Mouse (Mus musculus): ENCODE data around the gene Mrvi1. TPM values are rescaled to one million over a fixed set of nuclear protein-coding genes. Genes with fewer than 3 reads are reported as not detected.

Gene Mrvi1
- polyA plus RNA-seq, 1 experiment from 2014 or later = 1.4 TPM

DNA sequence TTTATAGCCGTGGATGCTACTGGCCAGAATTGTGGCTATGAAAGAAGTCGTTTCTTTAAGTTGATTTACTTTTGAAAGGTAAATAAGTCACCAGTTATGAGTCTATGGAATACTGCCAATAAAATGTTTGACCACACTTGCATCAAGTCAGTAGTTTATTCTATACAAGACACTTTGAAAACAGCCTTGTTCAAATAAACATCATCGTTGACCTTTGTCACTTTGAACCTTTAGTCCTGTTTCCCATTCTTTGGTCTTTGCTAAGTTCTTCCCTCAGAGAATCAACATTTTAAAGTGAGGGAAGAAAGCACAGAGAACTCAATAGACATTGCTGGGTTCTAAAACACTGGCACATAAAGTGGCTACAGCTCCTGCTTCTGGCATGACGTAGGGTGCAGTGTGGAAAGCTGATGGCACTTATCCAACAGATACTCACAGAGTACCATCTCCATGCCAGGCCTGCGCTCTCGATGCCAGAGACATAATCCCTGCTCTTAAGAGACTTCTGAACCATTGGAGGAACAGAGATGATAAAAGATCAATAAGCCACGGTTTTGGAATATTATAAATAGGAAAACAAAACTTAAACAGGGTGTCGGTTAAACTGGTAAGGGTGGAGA lies 127.2 kb downstream of the Mrvi1 start:
- DNase-seq (ENCODE audit: low spot score) (no peak), ATAC-seq (ENCODE audit: insufficient number of reproducible peaks, low FRiP score, low TSS enrichment, low read depth) (no peak)
- Histone ChIP-seq H3K9me3 (ENCODE audit: control insufficient read depth, low read length) (no peaks in the 10 kb centered on the region), H3K4me3 (ENCODE audit: low read depth, low read length) (no peak overlapping the region), H3K9ac (ENCODE audit: low read length) (no peak overlapping the region), H3K27ac (replicated peaks; ENCODE audit: low read depth, low read length) (no peak overlapping the region), H3K4me1 (ENCODE audit: control insufficient read depth, insufficient read depth, low read length) (no peaks in the 10 kb centered on the region), H3K4me2 (ENCODE audit: low read depth, severe bottlenecking) (no peak overlapping the region), H3K27me3 (ENCODE audit: control insufficient read depth, insufficient read depth, low read length) (no peaks in the 10 kb centered on the region), H3K36me3 (ENCODE audit: control insufficient read depth, insufficient read depth, low read length) (no peaks in the 10 kb centered on the region)
- WGBS = 87% methylated on average over 8 of the region's 8 CpGs

DNA sequence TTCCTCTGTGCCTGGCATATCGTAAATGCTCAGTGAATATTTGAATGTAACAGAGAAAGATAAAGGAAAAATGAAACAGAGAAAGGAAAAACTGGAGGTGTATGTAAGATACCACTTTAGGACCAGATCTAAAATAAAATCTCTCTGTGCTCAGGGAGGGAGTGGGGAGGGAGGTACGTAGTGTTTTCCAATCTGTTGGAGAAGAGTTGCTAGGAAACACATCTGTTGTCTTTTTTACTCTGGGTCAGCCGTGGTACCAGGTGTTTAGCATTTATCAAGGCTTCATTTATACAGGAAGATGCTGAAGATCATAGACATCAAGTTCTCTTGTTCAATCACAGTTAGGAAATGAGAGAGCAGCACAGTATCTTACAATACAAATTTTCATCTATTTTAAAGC lies 127.7 kb downstream of the Mrvi1 start:
- H3K4me1 ChIP-seq (ENCODE audit: control insufficient read depth, insufficient read depth, low read length) = no peaks in the 10 kb centered on the region
- H3K27ac ChIP-seq (replicated peaks; ENCODE audit: low read depth, low read length) = no peak overlapping the region
- WGBS = 60% methylated on average over 3 of the region's 3 CpGs
- H3K36me3 ChIP-seq (ENCODE audit: control insufficient read depth, insufficient read depth, low read length) = no peaks in the 10 kb centered on the region
- DNase-seq (ENCODE audit: low spot score) (no peak), ATAC-seq (ENCODE audit: insufficient number of reproducible peaks, low FRiP score, low TSS enrichment, low read depth) (no peak)
- H3K4me2 ChIP-seq (ENCODE audit: low read depth, severe bottlenecking) = no peak overlapping the region
- H3K4me3 ChIP-seq (ENCODE audit: low read depth, low read length) = no peak overlapping the region
- H3K27me3 ChIP-seq (ENCODE audit: control insufficient read depth, insufficient read depth, low read length) = no peaks in the 10 kb centered on the region
- no peaks in the 10 kb centered on the region for H3K9me3 ChIP-seq (ENCODE audit: control insufficient read depth, low read length)
- no peak overlapping the region for H3K9ac ChIP-seq (ENCODE audit: low read length)

DNA sequence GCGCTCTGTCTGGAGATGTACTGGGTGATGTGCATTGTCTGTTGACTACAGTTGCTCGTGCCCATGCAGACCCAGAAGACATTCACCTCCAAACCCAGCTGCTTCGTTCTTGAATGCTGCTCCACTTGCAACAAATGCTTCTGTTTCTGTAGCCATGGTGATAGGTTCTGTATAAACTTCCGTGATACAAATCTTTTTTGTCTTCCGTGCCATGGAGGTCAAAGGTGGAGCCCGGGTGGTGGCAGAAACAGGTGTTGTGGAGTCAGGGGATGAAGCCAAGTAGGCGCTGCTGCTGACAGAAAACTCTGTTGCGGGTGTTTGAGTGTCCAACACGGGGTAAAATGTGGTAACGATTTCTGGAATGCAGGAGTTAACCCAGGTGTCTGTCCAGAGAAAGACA lies 128.7 kb downstream of the Mrvi1 start:
- Histone ChIP-seq H3K9me3 (ENCODE audit: control insufficient read depth, low read length) (no peaks in the 10 kb centered on the region), H3K9ac (ENCODE audit: low read length) (no peak overlapping the region), H3K27ac (replicated peaks; ENCODE audit: low read depth, low read length) (no peak overlapping the region), H3K27me3 (ENCODE audit: control insufficient read depth, insufficient read depth, low read length) (no peaks in the 10 kb centered on the region), H3K36me3 (ENCODE audit: control insufficient read depth, insufficient read depth, low read length) (no peaks in the 10 kb centered on the region), H3K4me2 (ENCODE audit: low read depth, severe bottlenecking) (no peak overlapping the region), H3K4me3 (ENCODE audit: low read depth, low read length) (no peak overlapping the region), H3K4me1 (ENCODE audit: control insufficient read depth, insufficient read depth, low read length) (no peaks in the 10 kb centered on the region)
- WGBS = 76% methylated on average over 10 of the region's 10 CpGs
- no peak for ATAC-seq (ENCODE audit: insufficient number of reproducible peaks, low FRiP score, low TSS enrichment, low read depth)
- no peak for DNase-seq (ENCODE audit: low spot score)

DNA sequence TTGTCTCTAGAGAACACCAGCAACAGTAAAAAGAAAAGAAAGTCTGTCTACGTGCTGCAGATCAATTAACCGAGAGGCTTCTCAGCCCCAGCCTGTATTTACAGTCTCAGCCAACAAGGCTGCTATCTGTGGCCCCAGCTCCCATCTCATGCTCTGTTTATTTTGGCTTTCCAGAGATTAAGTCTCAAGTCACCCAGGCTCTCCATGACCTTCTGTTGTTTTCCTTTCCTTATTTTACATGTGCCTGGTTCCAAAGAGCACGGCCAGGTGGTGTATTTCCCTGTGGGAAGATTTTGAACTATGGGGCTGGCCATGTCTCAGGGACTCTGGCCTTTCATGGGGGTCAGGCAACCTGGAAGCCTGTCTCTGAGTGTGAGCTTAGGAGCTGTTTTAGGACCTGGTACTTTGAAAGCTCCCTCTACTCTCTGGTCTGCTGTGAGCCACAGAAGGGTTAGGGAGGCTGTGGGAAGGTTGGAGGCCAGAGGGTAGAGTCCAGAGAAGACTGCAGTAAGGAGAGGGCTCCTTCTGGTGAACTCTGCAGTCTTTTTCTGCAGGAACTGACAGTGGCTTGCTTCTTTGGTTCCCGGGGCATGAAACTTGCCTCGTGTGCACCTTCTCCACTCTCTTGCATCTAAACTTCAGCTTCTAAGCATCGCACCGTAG lies 130.6 kb downstream of the Mrvi1 start:
- no peak for DNase-seq (ENCODE audit: low spot score)
- Histone ChIP-seq H3K36me3 (ENCODE audit: control insufficient read depth, insufficient read depth, low read length) (no peaks in the 10 kb centered on the region), H3K4me1 (ENCODE audit: control insufficient read depth, insufficient read depth, low read length) (no peaks in the 10 kb centered on the region), H3K9me3 (ENCODE audit: control insufficient read depth, low read length) (no peaks in the 10 kb centered on the region), H3K27ac (replicated peaks; ENCODE audit: low read depth, low read length) (no peak overlapping the region), H3K9ac (ENCODE audit: low read length) (no peak overlapping the region; the same call in 1 of the 2 replicates), H3K4me3 (ENCODE audit: low read depth, low read length) (no peak overlapping the region), H3K4me2 (ENCODE audit: low read depth, severe bottlenecking) (no peak overlapping the region), H3K27me3 (ENCODE audit: control insufficient read depth, insufficient read depth, low read length) (no peaks in the 10 kb centered on the region)
- no peak for ATAC-seq (ENCODE audit: insufficient number of reproducible peaks, low FRiP score, low TSS enrichment, low read depth)
- 79% methylated on average over 7 of the region's 7 CpGs for WGBS

DNA sequence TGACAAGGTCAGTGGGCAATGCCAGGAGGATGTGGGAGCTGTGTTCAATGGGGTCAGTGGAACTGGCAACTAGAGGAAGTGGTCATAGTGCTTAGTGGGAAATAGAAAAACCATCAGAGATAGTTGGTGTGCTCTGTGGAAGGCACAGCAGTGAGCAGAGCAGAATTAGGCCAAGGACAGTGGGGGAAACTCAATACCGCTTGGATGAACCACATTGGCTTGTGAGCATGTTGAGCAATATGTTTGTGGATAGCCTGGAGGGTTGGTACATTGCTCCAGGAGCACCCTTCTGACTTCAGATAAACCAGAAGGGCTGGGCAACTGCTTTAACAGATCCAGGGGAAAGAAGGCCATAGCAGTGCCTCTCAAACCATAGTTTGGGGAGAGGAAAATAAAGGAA lies 133.9 kb downstream of the Mrvi1 start:
- H3K27ac ChIP-seq (replicated peaks; ENCODE audit: low read depth, low read length) = no peak overlapping the region
- DNase-seq (ENCODE audit: low spot score) (no peak), ATAC-seq (ENCODE audit: insufficient number of reproducible peaks, low FRiP score, low TSS enrichment, low read depth) (no peak)
- H3K4me1 ChIP-seq (ENCODE audit: control insufficient read depth, insufficient read depth, low read length) = 0 out of 2 replicates have a peak, but pooled peaks cover 1% of the 10 kb centered on the region
- no peak overlapping the region for H3K4me2 ChIP-seq (ENCODE audit: low read depth, severe bottlenecking)
- no peak overlapping the region for H3K9ac ChIP-seq (ENCODE audit: low read length)
- 90% methylated on average over 1 of the region's 1 CpGs for WGBS
- H3K27me3 ChIP-seq (ENCODE audit: control insufficient read depth, insufficient read depth, low read length) = no peaks in the 10 kb centered on the region
- no peak overlapping the region for H3K4me3 ChIP-seq (ENCODE audit: low read depth, low read length)
- no peaks in the 10 kb centered on the region for H3K9me3 ChIP-seq (ENCODE audit: control insufficient read depth, low read length)
- no peaks in the 10 kb centered on the region for H3K36me3 ChIP-seq (ENCODE audit: control insufficient read depth, insufficient read depth, low read length)

DNA sequence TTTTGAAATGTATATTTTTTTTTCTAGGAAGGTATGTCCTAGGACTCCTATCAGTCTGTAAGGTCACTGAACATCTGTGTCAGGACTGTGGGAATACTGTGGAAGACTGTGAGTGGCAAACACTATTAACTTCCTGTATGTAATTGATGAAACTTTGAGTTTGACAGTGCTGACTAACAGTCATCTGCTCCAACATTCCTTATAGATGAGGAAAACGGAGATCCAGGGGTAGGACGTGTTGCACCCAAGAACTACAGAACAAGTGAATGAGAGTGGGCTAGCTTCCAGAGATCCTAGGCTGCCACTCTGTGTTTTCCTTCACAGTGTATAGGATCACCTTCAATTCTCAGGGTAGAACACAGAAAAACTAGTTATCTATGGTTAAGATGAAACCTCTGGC lies 134.9 kb downstream of the Mrvi1 start:
- Histone ChIP-seq H3K4me3 (ENCODE audit: low read depth, low read length) (no peak overlapping the region), H3K9ac (ENCODE audit: low read length) (no peak overlapping the region), H3K9me3 (ENCODE audit: control insufficient read depth, low read length) (no peaks in the 10 kb centered on the region), H3K4me2 (ENCODE audit: low read depth, severe bottlenecking) (no peak overlapping the region), H3K27ac (replicated peaks; ENCODE audit: low read depth, low read length) (no peak overlapping the region), H3K36me3 (ENCODE audit: control insufficient read depth, insufficient read depth, low read length) (no peaks in the 10 kb centered on the region), H3K27me3 (ENCODE audit: control insufficient read depth, insufficient read depth, low read length) (no peaks in the 10 kb centered on the region), H3K4me1 (ENCODE audit: control insufficient read depth, insufficient read depth, low read length) (0 out of 2 replicates have a peak, but pooled peaks cover 2% of the 10 kb centered on the region)
- DNase-seq (ENCODE audit: low spot score) (no peak), ATAC-seq (ENCODE audit: insufficient number of reproducible peaks, low FRiP score, low TSS enrichment, low read depth) (no peak)
- 84% methylated on average over 2 of the region's 2 CpGs for WGBS

DNA sequence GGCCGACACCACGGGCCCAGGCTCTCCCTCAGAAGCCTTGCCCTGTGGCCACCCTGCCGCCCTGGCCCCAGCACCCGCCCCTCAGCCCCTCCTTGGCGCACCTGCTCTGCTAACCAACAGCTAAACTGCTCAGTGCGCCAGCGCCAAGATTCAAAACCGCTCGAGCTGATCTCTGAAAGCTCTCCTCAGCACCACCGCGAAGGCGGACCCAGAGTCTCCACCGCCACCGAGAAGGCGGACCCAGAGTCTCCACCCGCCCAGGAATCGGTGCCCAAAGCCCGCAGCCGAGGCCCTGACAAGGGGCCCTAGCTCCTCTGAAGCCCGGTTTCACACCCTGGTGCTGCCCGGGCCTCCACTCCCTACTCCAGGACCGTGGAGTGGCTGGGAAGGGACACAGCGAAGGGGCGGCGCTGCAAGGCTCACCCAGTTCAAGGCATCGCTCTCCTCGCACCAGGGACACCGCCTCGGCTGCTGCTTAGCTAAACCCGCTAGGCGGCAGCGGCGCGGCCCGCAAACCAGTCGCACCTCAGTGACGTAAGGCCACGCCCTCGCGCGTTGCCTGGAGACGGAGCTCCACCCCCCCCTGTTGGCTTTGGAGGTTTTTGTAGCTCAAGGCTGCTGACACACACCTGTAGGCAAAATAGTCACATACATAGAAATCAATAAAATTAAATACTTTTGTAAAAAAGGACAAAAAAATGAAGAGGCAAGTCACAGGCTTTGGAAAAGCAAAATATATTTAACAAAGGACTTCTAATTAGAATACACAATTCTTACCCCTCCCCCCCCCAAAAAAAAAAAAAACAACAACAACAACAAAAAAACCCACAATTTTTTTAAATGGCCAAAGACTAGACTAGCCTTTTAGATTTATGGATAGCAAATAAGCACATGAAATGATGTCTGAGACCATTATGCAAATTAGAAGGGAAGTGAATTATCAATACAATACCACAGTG lies 138.1 kb downstream of the Mrvi1 start, which contains the start of gene Rnf141:
Gene Rnf141 (minus strand): TSS at position 542 of the 959 bp plus-strand sequence.
- H3K4me2 ChIP-seq (ENCODE audit: low read depth, severe bottlenecking) = peak within 1 kb of the TSS; percentile 83

DNA sequence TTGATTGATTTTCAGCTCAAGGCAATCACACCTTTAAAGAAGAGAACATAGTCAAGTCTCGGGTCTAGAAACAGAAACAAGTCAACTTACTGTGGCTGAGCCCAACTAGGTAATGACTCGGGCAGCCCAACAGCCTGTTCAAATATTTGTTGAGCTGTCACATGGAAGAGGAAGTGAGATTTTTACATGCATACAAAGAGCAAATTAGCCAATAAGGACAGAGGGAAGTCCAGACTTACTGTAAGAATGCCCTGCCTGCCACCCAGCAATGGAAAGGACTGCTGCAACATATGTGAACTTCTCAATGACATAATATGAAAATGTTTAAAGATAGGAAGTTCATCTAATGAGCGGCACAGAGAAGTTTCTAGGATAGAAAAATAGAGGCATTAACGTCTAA lies 141.9 kb downstream of the Mrvi1 start:
- ATAC-seq (ENCODE audit: insufficient number of reproducible peaks, low FRiP score, low TSS enrichment, low read depth) (no peak), DNase-seq (ENCODE audit: low spot score) (no peak)
- no peak overlapping the region for H3K4me2 ChIP-seq (ENCODE audit: low read depth, severe bottlenecking)
- H3K4me1 ChIP-seq (ENCODE audit: control insufficient read depth, insufficient read depth, low read length) = 0 out of 2 replicates have a peak, but pooled peaks cover 2% of the 10 kb centered on the region
- 78% methylated on average over 4 of the region's 4 CpGs for WGBS
- no peak overlapping the region for H3K27ac ChIP-seq (replicated peaks; ENCODE audit: low read depth, low read length)
- no peaks in the 10 kb centered on the region for H3K9me3 ChIP-seq (ENCODE audit: control insufficient read depth, low read length)
- no peaks in the 10 kb centered on the region for H3K36me3 ChIP-seq (ENCODE audit: control insufficient read depth, insufficient read depth, low read length)
- H3K27me3 ChIP-seq (ENCODE audit: control insufficient read depth, insufficient read depth, low read length) = no peaks in the 10 kb centered on the region
- no peak overlapping the region for H3K9ac ChIP-seq (ENCODE audit: low read length)
- no peak overlapping the region for H3K4me3 ChIP-seq (ENCODE audit: low read depth, low read length)

More for the DNA sequence above, 138.1 kb downstream of the Mrvi1 start, which contains the start of gene Rnf141:
- Histone ChIP-seq H3K27ac (replicated peaks; ENCODE audit: low read depth, low read length) (peak within 1 kb of the TSS; percentile 82), H3K9ac (ENCODE audit: low read length) (peak within 1 kb of the TSS; percentile 88), H3K4me1 (ENCODE audit: control insufficient read depth, insufficient read depth, low read length) (0 out of 2 replicates have a peak, but pooled peaks cover 2% of the 10 kb centered on the region), H3K36me3 (ENCODE audit: control insufficient read depth, insufficient read depth, low read length) (no peaks in the 10 kb centered on the region), H3K9me3 (ENCODE audit: control insufficient read depth, low read length) (no peaks in the 10 kb centered on the region), H3K27me3 (ENCODE audit: control insufficient read depth, insufficient read depth, low read length) (no peaks in the 10 kb centered on the region), H3K4me3 (ENCODE audit: low read depth, low read length) (peak within 1 kb of the TSS; percentile 79)
- under 1% methylated on average over 42 of the region's 42 CpGs for WGBS
- DNase-seq (ENCODE audit: low spot score) = peak; percentile 96
- ATAC-seq (ENCODE audit: insufficient number of reproducible peaks, low FRiP score, low TSS enrichment, low read depth) = peak; percentile 88

Measured in limb, embryonic 11.5 days (tissue).